Mouse (Mus musculus) lung, postnatal 36 days (tissue): ENCODE measurements around the gene Olfr641.

Experiments used
- DNase-seq: peaks from one replicate; pipeline ENCODE4 v3.0.0; 2022; ENCODE audit warnings: mixed read lengths

Olfr641 gene

DNA sequence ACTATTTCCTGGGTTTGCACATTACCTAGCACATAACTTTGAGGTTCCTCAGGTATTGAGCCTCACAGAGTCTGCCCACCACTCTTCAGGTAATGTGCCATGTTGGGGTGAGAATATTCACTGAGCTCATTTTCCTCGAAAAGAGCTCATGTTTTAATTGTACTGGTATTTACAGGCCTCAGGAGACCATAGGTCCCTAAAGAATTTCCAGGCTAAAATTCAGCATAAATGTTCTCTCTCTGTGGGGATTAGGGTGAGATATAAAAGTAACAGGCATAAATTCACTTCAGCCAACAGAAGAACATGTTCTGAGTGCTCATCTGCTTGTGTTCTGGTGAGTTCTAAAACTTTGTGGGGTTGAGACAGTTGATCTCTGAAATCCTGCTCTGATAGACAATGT, at the start of gene Olfr641:
Gene Olfr641 (plus strand): TSS at position 301 of the 400 bp plus-strand sequence.
- DNase-seq, result no peak

DNA sequence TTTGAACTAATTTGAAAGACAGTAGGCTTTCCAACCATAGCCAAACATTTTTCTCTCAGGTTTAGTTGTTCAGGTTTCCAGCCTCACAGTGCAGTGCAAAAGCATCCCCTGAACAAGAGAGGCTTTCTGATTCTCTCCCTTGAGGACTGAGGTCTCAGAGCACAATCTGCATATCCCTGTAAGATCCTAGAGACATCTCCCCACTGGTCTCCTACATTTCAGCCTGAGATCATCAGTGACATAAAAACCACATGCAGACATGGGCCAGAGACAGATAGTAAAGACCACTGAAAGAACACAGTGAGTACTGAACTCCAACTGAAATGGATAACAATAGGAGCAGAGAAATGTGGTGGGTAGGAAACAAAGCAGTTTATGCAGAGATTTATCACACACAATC, 36.8 kb upstream of the Olfr641 start, which contains the start of gene Olfr638:
Gene Olfr638 (plus strand): TSS at position 301 of the 400 bp plus-strand sequence.
- no peak for DNase-seq

DNA sequence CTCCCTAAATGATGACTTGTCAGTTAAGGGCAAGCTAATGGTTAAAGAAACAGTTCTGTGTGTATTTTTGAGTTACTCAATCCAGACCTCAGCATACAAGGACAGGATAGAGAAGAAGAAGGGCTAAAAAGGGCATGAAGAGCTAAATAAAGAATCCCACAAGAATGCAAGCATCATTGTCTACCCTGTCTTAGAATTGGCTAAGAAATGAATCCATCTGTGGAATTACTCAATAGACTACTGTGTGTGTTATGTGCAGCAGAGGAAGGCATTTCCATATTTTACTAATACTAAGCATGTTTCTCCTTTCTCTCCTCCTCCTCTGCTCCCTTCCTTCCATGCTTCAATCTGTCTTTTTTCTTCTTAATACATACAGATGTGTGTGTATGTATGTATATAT, 36.1 kb upstream of the Olfr641 start:
- DNase-seq, result no peak

DNA sequence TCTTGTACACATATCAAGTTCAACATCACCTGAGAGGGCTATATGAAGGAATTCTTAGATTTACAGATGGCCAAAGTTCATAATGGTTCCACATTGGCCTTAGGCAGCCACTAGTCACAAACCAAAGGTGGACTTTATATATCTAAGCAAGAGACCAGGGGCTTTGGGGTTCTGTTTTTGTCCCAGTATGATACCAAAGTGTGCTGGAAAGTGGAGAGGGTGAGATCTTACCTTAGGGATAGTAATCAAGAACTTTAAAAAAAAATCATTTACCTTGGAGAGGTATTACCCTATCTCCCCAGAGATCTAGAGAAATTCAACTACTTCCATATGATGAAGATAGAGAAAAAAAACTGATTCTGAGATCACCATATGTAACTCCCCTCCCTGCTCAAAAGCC, 18.0 kb upstream of the Olfr641 start, which contains the start of gene Olfr639:
Gene Olfr639 (minus strand): TSS at position 101 of the 400 bp plus-strand sequence.
- no peak for DNase-seq

DNA sequence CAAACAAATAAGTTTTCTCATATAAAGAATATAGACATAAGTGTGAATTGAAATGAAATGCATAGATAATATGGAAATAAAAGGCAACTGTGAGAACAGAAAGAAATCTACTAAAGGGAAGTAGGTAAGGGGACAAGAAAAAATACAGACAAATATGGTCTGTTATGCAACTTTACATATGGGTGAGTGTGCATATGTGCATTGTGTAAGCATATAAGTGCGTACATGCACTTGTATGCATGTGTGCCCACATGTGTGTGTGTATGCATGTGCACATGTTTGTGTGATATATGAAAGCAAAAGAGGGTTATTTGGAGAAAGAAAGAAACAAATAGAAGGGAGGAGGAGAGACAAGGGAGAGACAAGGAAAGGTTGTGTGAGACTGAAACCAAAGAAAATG, 16.3 kb upstream of the Olfr641 start:
- no peak for DNase-seq

DNA sequence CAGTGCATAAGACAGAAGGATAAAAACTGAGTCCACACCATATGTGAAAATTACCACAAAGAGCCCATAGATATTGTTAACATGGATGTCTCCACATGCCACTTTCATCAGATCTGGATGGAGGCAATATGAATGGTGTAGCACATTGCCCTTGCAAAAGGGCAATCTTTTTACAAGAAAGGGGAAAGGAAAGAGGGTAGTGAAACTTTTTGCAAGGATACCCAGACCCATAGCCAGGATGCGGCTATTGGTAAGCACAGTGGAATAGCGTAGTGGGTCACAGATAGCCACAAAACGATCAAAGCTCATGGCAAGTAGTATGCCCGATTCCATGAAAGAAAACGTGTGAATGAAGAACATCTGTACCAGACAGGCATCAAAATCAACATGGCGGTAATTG, 13.6 kb upstream of the Olfr641 start:
- no peak for DNase-seq

DNA sequence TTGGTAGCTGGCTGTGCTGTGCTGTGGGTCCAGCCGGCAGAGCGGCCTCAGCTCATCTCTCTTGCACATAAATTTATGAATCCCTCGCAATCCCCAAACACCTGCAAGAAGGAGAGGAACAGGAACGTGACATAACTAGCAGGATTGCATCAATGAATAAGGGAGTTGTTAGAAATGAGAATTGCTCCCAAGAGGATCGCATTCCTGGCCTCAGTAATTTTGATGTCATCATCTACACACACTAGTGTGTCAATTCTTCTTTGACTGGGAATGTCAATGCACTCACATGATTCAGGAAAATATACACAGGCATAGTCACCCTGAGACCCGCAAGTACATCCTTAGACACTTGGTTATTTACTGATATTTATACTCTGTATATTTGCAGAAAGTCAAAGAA, 9.8 kb upstream of the Olfr641 start, which contains the start of gene Olfr640:
Gene Olfr640 (minus strand): TSS at position 101 of the 400 bp plus-strand sequence.
- DNase-seq, result no peak

DNA sequence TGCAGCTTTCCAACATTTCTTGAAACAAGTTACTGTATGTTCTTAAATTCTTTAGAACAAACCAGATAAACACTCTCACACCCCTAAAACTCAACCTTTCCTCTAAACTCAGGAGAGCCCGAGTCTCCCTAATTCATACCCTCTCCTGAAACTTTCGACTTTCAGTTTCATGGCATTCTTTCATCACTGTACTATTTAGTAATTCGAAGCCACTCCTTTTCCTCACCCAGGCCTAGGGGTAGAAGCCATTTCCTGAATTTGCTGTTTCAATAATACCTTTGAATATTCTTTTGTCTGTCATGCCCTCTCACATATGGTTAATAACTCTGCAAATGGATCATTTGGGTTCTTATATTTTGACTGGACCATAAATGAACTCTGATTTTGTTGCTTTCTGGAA, 8.3 kb upstream of the Olfr641 start:
- DNase-seq, result no peak

DNA sequence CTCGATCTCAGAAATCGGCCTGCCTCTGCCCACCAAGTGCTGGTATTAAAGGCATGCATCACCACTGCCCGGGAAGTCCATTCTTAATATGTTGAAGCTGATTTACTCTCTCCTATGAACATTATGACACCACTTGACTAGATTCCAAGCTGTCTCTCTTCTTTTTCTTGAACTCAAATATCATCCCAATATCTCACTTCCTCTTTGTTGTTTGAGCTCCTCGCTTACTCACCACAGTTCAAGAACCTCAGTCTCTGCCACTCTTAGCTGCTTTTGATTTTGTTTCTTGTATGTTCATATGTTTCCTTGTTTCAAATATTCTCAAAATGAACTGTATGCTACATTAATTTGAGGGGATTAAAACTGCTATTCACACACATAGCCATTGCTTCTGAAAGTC, 15.5 kb downstream of the Olfr641 start:
- no peak for DNase-seq

DNA sequence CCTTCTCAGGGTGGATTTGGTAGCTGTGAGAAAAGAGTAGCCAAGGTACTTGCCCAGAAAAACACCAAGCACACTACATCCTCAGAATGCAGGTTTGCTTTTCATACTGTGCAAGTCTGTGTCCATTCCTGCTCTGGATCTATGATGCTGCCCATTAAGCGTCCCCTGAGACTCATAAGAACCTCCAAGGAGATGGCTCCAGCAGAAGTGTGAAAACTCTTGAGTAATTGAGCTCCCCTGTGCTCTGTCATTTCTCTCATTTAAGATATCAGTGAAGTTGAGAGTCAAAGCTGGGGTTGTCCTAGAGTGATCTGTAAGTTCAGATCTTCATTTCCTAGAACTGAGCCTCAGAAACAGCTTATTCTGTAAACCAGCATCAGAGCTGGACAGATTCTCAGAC, 17.3 kb downstream of the Olfr641 start, which contains the start of gene Olfr642:
Gene Olfr642 (minus strand): TSS at position 101 of the 400 bp plus-strand sequence.
- DNase-seq, result no peak

DNA sequence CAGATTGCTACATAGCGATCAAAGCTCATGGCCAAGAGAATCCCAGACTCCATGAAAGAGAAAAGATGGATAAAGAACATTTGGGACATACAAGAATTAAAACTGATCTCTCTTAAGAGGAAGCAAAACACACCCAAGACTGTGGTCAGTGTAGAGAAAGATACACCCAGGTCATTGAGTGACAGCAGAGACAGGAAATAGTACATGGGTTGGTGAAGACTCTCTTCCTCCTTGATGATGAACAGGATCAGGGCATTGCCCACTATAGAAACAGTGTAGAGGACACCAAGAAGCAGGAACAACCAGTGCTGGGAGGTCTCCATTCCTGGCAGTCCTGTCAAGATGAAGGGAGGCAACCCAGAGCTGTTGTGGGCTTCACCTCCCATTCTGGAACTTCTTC, 24.0 kb downstream of the Olfr641 start:
- DNase-seq, result no peak

DNA sequence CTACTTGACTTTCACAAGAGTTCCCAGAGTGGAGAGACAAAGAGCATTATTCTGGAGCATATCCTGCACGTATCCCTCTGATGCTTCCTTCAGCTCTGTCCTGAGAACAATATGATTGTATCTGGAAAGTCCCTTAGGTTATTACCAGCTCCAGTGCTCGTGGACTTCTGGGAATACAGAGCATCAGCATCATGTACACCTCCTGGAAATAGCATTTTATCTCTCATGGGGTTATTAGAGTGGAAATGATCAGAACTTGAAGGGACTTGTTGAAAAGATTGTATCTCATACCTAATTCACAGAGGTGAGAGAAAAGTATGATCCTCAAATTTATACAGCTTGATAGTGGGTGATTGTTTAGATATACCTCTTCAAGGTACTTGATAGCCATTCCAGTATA, 26.1 kb downstream of the Olfr641 start, which contains the start of gene 4930516K23Rik:
Gene 4930516K23Rik (minus strand): TSS at position 101 of the 400 bp plus-strand sequence.
- no peak for DNase-seq

DNA sequence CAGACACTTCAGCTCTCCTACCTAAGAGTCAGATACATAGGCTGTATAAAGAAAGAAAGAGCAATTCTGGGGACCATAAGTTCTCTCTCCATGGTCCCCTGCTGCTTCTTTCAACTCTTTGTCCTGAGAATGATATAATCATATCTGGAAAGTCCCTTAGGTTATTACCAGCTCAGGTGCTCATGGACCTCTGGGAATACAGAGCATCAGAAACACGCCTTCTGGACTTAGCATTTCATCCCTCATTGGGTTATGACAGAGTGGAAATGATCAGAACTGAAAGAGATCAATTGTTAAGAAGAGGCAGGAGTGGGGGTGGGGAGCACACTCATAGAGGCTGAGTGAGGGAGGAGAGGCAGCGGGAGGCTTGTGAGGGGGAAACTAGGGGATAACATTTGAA, 36.5 kb downstream of the Olfr641 start, which contains the start of gene Olfr644:
Gene Olfr644 (minus strand): TSS at position 101 of the 400 bp plus-strand sequence.
- DNase-seq, result no peak

DNA sequence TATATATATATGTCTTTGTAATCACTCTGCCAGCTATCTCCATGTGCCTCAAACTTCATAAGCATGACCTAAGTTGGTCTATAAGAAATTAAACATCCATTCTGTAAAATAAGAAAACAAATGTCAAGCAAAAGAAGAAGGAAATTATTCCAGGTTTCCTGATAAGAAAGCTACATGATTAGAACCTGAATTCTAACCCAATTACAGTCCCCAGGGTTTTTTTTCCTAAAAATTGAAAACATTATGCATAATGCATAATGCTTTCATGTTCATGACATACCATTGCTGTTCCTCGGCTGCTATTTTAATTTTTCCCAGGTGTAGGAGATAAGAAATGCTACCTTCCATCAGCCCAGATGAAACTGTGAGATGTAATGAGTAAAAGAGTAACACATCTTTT, 50.1 kb downstream of the Olfr641 start, which contains the start of gene Olfr645:
Gene Olfr645 (minus strand): TSS at position 101 of the 400 bp plus-strand sequence.
- DNase-seq, result no peak
